Mouse (Mus musculus): ENCODE measurements at regions not wholly inside any gene's neighbourhood (a gene's known extent, or its start where the extent isn't known, plus 50 kb on each side); places are given as distances from the start of the nearest gene placed in this dataset.

- TF ChIP-seq CTCF (IDR thresholded peaks at IDR 0.05; ENCODE audit: borderline replicate concordance, extremely low read depth, insufficient read depth, insufficient read length) = no peak
- no peak for TF ChIP-seq POLR2A (IDR thresholded peaks at IDR 0.05; ENCODE audit: borderline replicate concordance, extremely low read depth, insufficient read depth, insufficient read length, poor library complexity, severe bottlenecking)
Measured at GRCm38 (mm10) chr1:184534511-184534910, 197.9 kb downstream of the Hlx start.

All from brain, embryonic 14.5 days (tissue).